Mouse (Mus musculus) G1E (cell line): Measurements from ENCODE around the gene Esyt3.

Experiments
- CTCF ChIP-seq: IDR thresholded peaks from 2 replicates; pipeline ENCODE4 v1.5.1; 2012; ENCODE audit warnings: low read depth, low read length, inconsistent platforms, mixed read lengths
- GATA1 ChIP-seq: IDR thresholded peaks from 2 replicates; pipeline ENCODE4 v1.6.1; 2012; ENCODE audit warnings: borderline replicate concordance, low read length, inconsistent platforms, mixed read lengths
- GATA2 ChIP-seq: IDR thresholded peaks from 2 replicates; pipeline ENCODE4 v1.6.1; 2012; ENCODE audit warnings: low read depth, low read length, inconsistent platforms, borderline replicate concordance

- TF ChIP-seq CTCF (no peak), GATA2 (no peak), GATA1 (no peak)
Measured at GRCm38 (mm10) chr9:99325208-99325929, 33.0 kb downstream of the Esyt3 start.
